Comparison of ENCODE assay signal across 29 mouse cellular contexts in the genomic region with DNA sequence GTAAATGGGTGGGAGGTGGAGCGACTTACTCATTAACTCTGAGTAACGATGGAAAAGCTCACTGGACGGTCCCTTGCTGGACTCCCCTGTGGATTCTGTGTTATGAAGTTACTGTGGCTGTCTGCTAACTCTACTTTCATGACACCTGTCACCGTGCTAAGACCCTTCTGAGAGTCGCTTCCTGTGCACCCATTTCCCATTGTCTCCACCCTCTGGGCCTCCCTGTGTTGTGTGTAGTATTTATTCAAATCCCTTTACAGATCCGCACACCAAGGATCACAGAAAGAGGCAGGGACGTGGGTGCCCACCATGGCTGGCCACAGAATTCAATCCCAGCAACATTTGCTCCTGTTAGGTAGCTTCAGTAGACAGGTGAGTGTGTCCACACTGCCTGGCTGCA.
DNase-seq lines count a peak whose midpoint lies in the region; ATAC-seq and TF ChIP-seq lines count a peak whose summit lies in the region.
"Had no signal": no experiment of that assay in that cellular context is flagged by ENCODE, and none has a peak within 500 bp of the region (broad histone marks: within the 10 kb centered on the region; RNA-seq: fewer than 3 reads in every experiment).

No protein-coding gene starts in this region.

- H3K9me3 ChIP-seq in heart, embryonic 13.5 days: no peaks in the 10 kb centered on the region
- H3K9me3 ChIP-seq: embryonic facial prominence, embryonic 10.5 days; embryonic facial prominence, embryonic 15.5 days; forebrain, embryonic 13.5 days; hindbrain, embryonic 12.5 days; midbrain, embryonic 15.5 days; neural tube, embryonic 12.5 days had no signal

- TF ChIP-seq CTCF in spleen, adult 2 months (IDR thresholded peaks at IDR 0.05; ENCODE audit: extremely low read depth, insufficient read depth, insufficient read length, insufficient replicate concordance): no peak

- no peak for ATAC-seq in heart, embryonic 13.5 days (ENCODE audit: extremely low read depth, insufficient number of reproducible peaks, low FRiP score, low TSS enrichment)
- ATAC-seq in megakaryocyte progenitor cell, adult 5-6 weeks (replicated peaks; ENCODE audit: poor library complexity): no peak
- ATAC-seq: forebrain, embryonic 13.5 days; hindbrain, postnatal 0 days; intestine, postnatal 0 days; midbrain, embryonic 15.5 days had no signal

- H3K4me2 ChIP-seq in heart, embryonic 13.5 days: peak overlapping the region; percentile 50
- H3K4me2 ChIP-seq: embryonic facial prominence, embryonic 15.5 days; forebrain, embryonic 13.5 days; hindbrain, embryonic 12.5 days; midbrain, embryonic 15.5 days; neural tube, embryonic 12.5 days had no signal

- H3K27me3 ChIP-seq in heart, embryonic 13.5 days (replicated peaks): no peaks in the 10 kb centered on the region
- H3K27me3 ChIP-seq in spleen, adult 2 months (ENCODE audit: control insufficient read depth, insufficient read depth, low read length): no peaks in the 10 kb centered on the region
- H3K27me3 ChIP-seq: embryonic facial prominence, embryonic 15.5 days; forebrain, embryonic 13.5 days; hindbrain, embryonic 12.5 days; midbrain, embryonic 15.5 days; neural tube, embryonic 12.5 days had no signal

- H3K4me3 ChIP-seq in heart, embryonic 13.5 days: no peak overlapping the region
- H3K4me3 ChIP-seq in spleen, adult 2 months (ENCODE audit: extremely low read depth, insufficient read depth, insufficient read length): no peak overlapping the region
- H3K4me3 ChIP-seq: embryonic facial prominence, embryonic 10.5 days; embryonic facial prominence, embryonic 15.5 days; forebrain, embryonic 13.5 days; hindbrain, embryonic 12.5 days; midbrain, embryonic 15.5 days; neural tube, embryonic 12.5 days had no signal

- WGBS in heart, embryonic 13.5 days: 77% methylated on average over 7 of the region's 7 CpGs
- WGBS in spleen, adult 2 months: 63% methylated on average over 7 of the region's 7 CpGs

- no peak for TF ChIP-seq POLR2A in spleen, adult 2 months (IDR thresholded peaks at IDR 0.05; ENCODE audit: low read depth, low read length)

- H3K9ac ChIP-seq in heart, embryonic 13.5 days: no peak overlapping the region
- H3K9ac ChIP-seq: embryonic facial prominence, embryonic 15.5 days; forebrain, embryonic 13.5 days; hindbrain, embryonic 12.5 days; liver, embryonic 14.5 days; midbrain, embryonic 15.5 days; neural tube, embryonic 12.5 days had no signal

- no peaks in the 10 kb centered on the region for H3K36me3 ChIP-seq in heart, embryonic 13.5 days
- H3K36me3 ChIP-seq in spleen, adult 2 months (ENCODE audit: control insufficient read depth, insufficient read depth, low read length): no peaks in the 10 kb centered on the region
- H3K36me3 ChIP-seq: embryonic facial prominence, embryonic 10.5 days; embryonic facial prominence, embryonic 15.5 days; hindbrain, embryonic 12.5 days; midbrain, embryonic 15.5 days; neural tube, embryonic 12.5 days had no signal

- DNase-seq in heart, adult 18-20 months: no peak
- DNase-seq in spleen, adult 2 months (ENCODE audit: low read depth in 1 of 2, low spot score in 2 of 2): no peak
- no peak for DNase-seq in spleen, adult 12 weeks (ENCODE audit: low spot score)
- peak; percentile 59 for DNase-seq in thymus, postnatal 14 days
- DNase-seq in B cell, adult 2 months: no peak
- DNase-seq: adrenal gland, adult 2 months; cerebellum, adult 8-10 months; cerebellum, postnatal 25 days; gastrocnemius, postnatal 10 days; heart, postnatal 36 days; kidney, adult 9 months; kidney, postnatal 10 days; layer of hippocampus, adult 9-11 months; liver; lung, adult 2 months; lung, postnatal 10 days; right cerebral cortex, adult 18-20 months had no signal

- peaks cover 17% of the 10 kb centered on the region for H3K4me1 ChIP-seq in heart, embryonic 13.5 days
- H3K4me1 ChIP-seq in spleen, adult 2 months (ENCODE audit: control insufficient read depth, insufficient read depth, insufficient read length): no peaks in the 10 kb centered on the region; the same call in 1 of the 2 replicates
- H3K4me1 ChIP-seq: embryonic facial prominence, embryonic 10.5 days; embryonic facial prominence, embryonic 15.5 days; neural tube, embryonic 12.5 days had no signal

- H3K27ac ChIP-seq in heart, embryonic 13.5 days (replicated peaks): peak overlapping the region; percentile 50; the same call in 1 of the 2 replicates
- peak overlapping the region; percentile 27; the same call in 1 of the 2 replicates for H3K27ac ChIP-seq in spleen, adult 2 months (ENCODE audit: insufficient read depth, low read length)
- H3K27ac ChIP-seq: embryonic facial prominence, embryonic 10.5 days; embryonic facial prominence, embryonic 15.5 days; forebrain, embryonic 13.5 days; hindbrain, embryonic 12.5 days; hindbrain, postnatal 0 days; liver, embryonic 14.5 days; macrophage; midbrain, embryonic 15.5 days; neural tube, embryonic 12.5 days had no signal
